17 mouse cellular contexts compared by ENCODE assay signal in genomic region chr19:55916211-55916610, GRCm38 (mm10).
A peak's percentile ranks its signal among the peaks of the same experiment; 100 is the strongest.
DNase-seq lines count a peak whose midpoint lies in the region; ATAC-seq and TF ChIP-seq lines count a peak whose summit lies in the region.
"Had no signal": no experiment of that assay in that cellular context is flagged by ENCODE, and none has a peak within 500 bp of the region (broad histone marks: within the 10 kb centered on the region; RNA-seq: fewer than 3 reads in every experiment).

No protein-coding gene starts in this region.

- no peak overlapping the region for H3K9ac ChIP-seq in liver, adult 2 months (ENCODE audit: low read depth, low read length)
- H3K9ac ChIP-seq in midbrain, embryonic 12.5 days (replicated peaks), result no peak overlapping the region
- no peak overlapping the region for H3K9ac ChIP-seq in midbrain, embryonic 15.5 days
- H3K9ac ChIP-seq: embryonic facial prominence, embryonic 12.5 days; forebrain, embryonic 15.5 days; heart, embryonic 15.5 days had no signal

- H3K4me2 ChIP-seq in midbrain, embryonic 12.5 days (replicated peaks), result no peak overlapping the region
- no peak overlapping the region for H3K4me2 ChIP-seq in midbrain, embryonic 15.5 days
- H3K4me2 ChIP-seq: embryonic facial prominence, embryonic 12.5 days; forebrain, embryonic 15.5 days; heart, embryonic 11.5 days; heart, embryonic 15.5 days had no signal

- H3K36me3 ChIP-seq in liver, adult 2 months (ENCODE audit: control insufficient read depth, insufficient read depth, low read length), result peaks cover 54% of the 10 kb centered on the region
- H3K36me3 ChIP-seq in midbrain, embryonic 12.5 days, result peaks cover 57% of the 10 kb centered on the region
- H3K36me3 ChIP-seq in midbrain, embryonic 10.5 days, result peaks cover 95% of the 10 kb centered on the region
- H3K36me3 ChIP-seq in midbrain, embryonic 15.5 days (replicated peaks), result peaks cover 2% of the 10 kb centered on the region; the same call in 1 of the 2 replicates
- H3K36me3 ChIP-seq: forebrain, embryonic 15.5 days had no signal

- 27% methylated on average over 3 of the region's 3 CpGs for WGBS in liver, adult 2 months
- 95% methylated on average over 3 of the region's 3 CpGs for WGBS in midbrain, embryonic 12.5 days
- WGBS in midbrain, embryonic 10.5 days, result 95% methylated on average over 3 of the region's 3 CpGs
- WGBS in midbrain, embryonic 15.5 days, result 82% methylated on average over 3 of the region's 3 CpGs

- TF ChIP-seq POLR2A in liver, adult 2 months (IDR thresholded peaks at IDR 0.05; ENCODE audit: extremely low read depth, insufficient read depth, low read length), result no peak

- no peak for TF ChIP-seq CTCF in liver, adult 2 months (IDR thresholded peaks at IDR 0.05; ENCODE audit: low read depth, low read length)

- H3K4me1 ChIP-seq in liver, adult 2 months (ENCODE audit: control insufficient read depth, insufficient read depth, low read length), result peaks cover 2% of the 10 kb centered on the region; the same call in 1 of the 2 replicates
- peaks cover 20% of the 10 kb centered on the region for H3K4me1 ChIP-seq in midbrain, embryonic 12.5 days
- H3K4me1 ChIP-seq in midbrain, embryonic 10.5 days, result peaks cover 8% of the 10 kb centered on the region
- H3K4me1 ChIP-seq in midbrain, embryonic 15.5 days, result peaks cover 32% of the 10 kb centered on the region
- H3K4me1 ChIP-seq: heart, embryonic 15.5 days had no signal

- H3K4me3 ChIP-seq in liver, adult 2 months (ENCODE audit: insufficient read depth, low read depth, low read length), result no peak overlapping the region
- no peak overlapping the region for H3K4me3 ChIP-seq in midbrain, embryonic 12.5 days
- H3K4me3 ChIP-seq in midbrain, embryonic 10.5 days, result no peak overlapping the region
- H3K4me3 ChIP-seq in midbrain, embryonic 15.5 days, result no peak overlapping the region
- H3K4me3 ChIP-seq: embryonic facial prominence, embryonic 12.5 days; forebrain, embryonic 15.5 days; heart, embryonic 15.5 days had no signal

- no peaks in the 10 kb centered on the region for H3K27me3 ChIP-seq in liver, adult 2 months (ENCODE audit: control insufficient read depth, insufficient read depth, low read length)
- no peaks in the 10 kb centered on the region; the same call in 1 of the 2 replicates for H3K27me3 ChIP-seq in midbrain, embryonic 12.5 days
- no peaks in the 10 kb centered on the region; the same call in 1 of the 2 replicates for H3K27me3 ChIP-seq in midbrain, embryonic 10.5 days (ENCODE audit: low read depth, poor library complexity, severe bottlenecking)
- no peaks in the 10 kb centered on the region for H3K27me3 ChIP-seq in midbrain, embryonic 15.5 days (replicated peaks)
- H3K27me3 ChIP-seq: embryonic facial prominence, embryonic 12.5 days; heart, embryonic 15.5 days; Patski had no signal

- H3K27ac ChIP-seq in liver, adult 2 months (replicated peaks; ENCODE audit: insufficient read depth, low read depth, low read length), result no peak overlapping the region
- peak overlapping the region; percentile 9; the same call in 1 of the 2 replicates for H3K27ac ChIP-seq in midbrain, embryonic 12.5 days (replicated peaks)
- H3K27ac ChIP-seq in midbrain, embryonic 10.5 days (replicated peaks), result no peak overlapping the region
- H3K27ac ChIP-seq in midbrain, embryonic 15.5 days, result peak overlapping the region; percentile 77
- H3K27ac ChIP-seq: embryonic facial prominence, embryonic 12.5 days; forebrain, embryonic 15.5 days; heart, embryonic 15.5 days had no signal

- no peak for ATAC-seq in midbrain, embryonic 12.5 days (ENCODE audit: low FRiP score, low read depth)
- ATAC-seq in midbrain, embryonic 15.5 days (replicated peaks), result no peak
- ATAC-seq: forebrain, embryonic 15.5 days; Patski had no signal

- peak; percentile 76 for DNase-seq in liver, adult 2 months (ENCODE audit: extremely low read depth, low read depth, low spot score)
- DNase-seq in liver, result no peak
- no peak for DNase-seq in midbrain, embryonic 10.5 days (ENCODE audit: low spot score)
- DNase-seq in heart, adult 18-20 months, result no peak
- DNase-seq: adrenal gland, postnatal 14 days; cerebellum, adult 11-12 months; cerebellum, adult 9-10 months; cerebellum, postnatal 25 days; heart, adult 11 months; heart, postnatal 14 days had no signal

- no peaks in the 10 kb centered on the region for H3K79me2 ChIP-seq in liver, adult 2 months (ENCODE audit: control insufficient read depth, insufficient read depth, low read length)

- no peaks in the 10 kb centered on the region for H3K9me3 ChIP-seq in midbrain, embryonic 12.5 days
- H3K9me3 ChIP-seq in midbrain, embryonic 10.5 days (replicated peaks), result peaks cover 6% of the 10 kb centered on the region; the same call in 1 of the 2 replicates
- H3K9me3 ChIP-seq in midbrain, embryonic 15.5 days, result no peaks in the 10 kb centered on the region
- H3K9me3 ChIP-seq: embryonic facial prominence, embryonic 12.5 days; forebrain, embryonic 15.5 days; heart, embryonic 15.5 days had no signal

Comparison
In these comparisons a context has a peak if more than half of its experiments do, and no peak if none do; other contexts are left out.
1. H3K27ac ChIP-seq: peak in midbrain, embryonic 12.5 days (single experiment) and midbrain, embryonic 15.5 days (single experiment); none in liver, adult 2 months (single experiment) and midbrain, embryonic 10.5 days (single experiment).